Mouse (Mus musculus): ENCODE measurements at regions not wholly inside any gene's neighbourhood (a gene's known extent, or its start where the extent isn't known, plus 50 kb on each side); places are given as distances from the start of the nearest gene placed in this dataset.

DNA sequence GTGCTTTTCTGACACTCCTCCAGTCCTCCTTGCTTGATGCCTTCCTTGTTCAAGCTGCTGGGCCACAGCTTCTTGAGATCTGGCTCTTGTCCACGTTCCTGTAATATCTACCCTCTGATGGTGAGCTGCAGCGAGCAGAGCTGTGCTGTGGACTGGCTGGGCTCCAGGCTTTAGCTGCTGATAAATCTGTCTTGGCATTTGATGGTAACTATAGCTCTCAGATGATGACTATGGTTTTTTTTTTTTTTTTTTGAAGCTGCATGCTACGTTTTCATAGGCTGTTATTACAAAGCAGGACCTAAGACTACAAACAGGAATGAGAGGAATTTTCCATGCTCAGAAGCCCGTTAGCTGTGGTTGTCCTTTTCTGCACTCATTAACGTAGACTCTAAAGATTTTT, 352.3 kb downstream of the Nup35 start:
- peak; percentile 24 to 41 for DNase-seq (ENCODE audit: low spot score in 2 of 2)

DNA sequence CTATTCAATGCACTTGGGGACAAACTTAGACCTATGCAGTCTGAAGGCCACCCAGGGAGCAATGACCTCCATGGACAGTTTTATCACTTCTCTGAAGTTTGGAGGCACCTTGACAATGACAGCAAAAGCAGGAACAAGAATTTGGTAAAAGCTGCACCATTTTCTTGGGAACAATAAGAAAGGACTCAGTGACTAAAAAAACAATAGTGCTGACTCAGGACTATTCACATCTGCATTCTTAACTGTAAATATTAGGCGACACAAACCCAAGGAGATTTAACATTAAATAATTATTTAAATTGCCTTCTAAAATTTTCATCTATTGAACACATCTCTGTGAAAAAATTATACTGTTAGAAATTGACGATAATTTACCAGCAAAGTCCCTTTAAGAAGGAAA, 356.2 kb downstream of the Nup35 start:
- DNase-seq (ENCODE audit: low spot score in 2 of 2): no peak

DNA sequence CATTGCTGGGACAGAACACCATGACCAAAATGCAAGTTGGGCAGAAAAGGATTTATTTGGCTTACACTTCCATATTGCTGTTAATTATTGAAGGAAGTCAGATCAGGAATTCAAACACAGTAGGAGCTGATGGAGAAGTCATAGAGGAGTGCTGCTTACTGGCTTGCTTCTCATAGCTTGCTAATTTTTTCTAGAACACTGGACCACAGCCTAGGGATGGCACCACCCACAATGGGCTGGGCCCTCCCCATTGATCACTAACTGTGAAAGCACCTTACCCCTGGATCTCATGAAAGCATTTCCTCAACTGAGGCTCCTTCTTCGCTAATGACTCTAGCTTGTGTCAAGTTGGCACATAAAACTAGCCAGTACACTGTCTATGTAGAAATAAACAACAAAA, 381.3 kb downstream of the Nup35 start:
- DNase-seq (ENCODE audit: low spot score in 2 of 2): no peak

DNA sequence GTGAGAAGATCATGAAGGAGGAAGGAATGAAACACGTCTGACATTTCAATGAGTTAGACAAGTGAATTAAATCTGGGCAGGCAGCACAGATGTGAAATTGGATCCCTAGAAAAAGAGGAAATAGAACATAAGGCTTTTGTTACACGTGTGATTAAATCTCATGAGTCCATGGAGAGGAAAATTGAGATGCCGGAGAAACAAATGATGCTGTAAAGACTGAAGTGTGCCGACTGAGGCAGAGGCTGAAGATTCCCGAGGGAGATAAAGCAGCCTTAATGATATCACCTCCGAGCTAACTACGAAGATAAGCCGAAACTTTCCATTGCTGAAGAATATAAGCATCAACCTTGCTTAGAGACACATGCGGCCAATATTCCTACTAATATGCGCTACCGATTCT, 390.0 kb downstream of the Nup35 start:
- DNase-seq (ENCODE audit: low spot score in 2 of 2): no peak

DNA sequence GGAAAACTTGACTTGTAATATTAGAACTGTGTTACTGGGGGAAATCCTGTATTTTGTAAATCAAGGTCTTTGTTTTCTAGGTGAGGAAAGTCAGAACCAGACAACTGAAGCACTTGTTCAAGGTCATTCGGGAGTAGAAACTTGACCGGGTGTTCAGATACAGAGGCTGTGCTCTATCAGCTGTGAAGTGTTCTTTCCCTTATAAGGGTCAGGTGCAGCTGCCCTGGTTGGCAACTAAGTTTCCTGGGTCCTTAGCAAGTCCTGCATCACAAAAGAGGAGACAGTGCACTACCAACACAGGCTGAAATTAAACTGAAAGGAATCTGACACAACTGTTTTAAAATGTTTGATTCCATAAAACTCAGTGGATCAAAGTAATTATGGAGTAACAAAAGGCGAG, 406.6 kb downstream of the Nup35 start:
- DNase-seq (ENCODE audit: low spot score in 2 of 2): no peak

Measured in frontal cortex, postnatal 36 days (tissue).